Mouse (Mus musculus) megakaryocyte, embryonic 14.5 days (primary cell): ENCODE results near the gene Rnf40.

Source experiments
- FLI1 ChIP-seq: IDR thresholded peaks from 2 replicates; pipeline ENCODE4 v1.6.1; 2012; ENCODE audit warnings: low read length, inconsistent platforms, mixed read lengths
- GATA1 ChIP-seq: IDR thresholded peaks from 3 replicates; pipeline ENCODE4 v1.6.1; 2012; ENCODE audit warnings: mixed read lengths, low read length, inconsistent platforms, borderline replicate concordance

DNA sequence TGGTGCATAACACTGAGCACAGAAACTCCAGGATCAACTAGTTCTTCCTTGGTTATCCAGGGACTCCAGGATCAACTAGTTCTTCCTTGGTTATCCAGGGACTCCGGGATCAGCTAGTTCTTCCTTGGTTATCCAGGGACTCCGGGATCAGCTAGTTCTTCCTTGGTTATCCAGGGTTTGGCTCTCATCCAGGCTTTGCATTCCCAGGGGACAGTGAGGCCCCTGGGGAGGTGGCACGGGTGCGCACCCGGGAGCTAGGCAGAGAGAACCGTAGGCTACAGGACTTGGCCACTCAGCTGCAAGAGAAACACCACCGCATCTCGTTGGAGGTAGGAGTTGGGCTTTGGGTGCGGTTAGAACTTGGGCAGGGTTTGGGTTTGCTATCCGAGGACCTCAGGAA lies 2.5 kb downstream of the Rnf40 start:
- no peak for TF ChIP-seq GATA1
- no peak for TF ChIP-seq FLI1
